Mouse (Mus musculus): ENCODE results near the gene Cib1. TPM values are rescaled to one million over a fixed set of nuclear protein-coding genes. Genes with fewer than 3 reads are reported as not detected.

The Cib1 gene
- 79.1 and 90.8 TPM in 2 replicates for polyA plus RNA-seq (2015; fragmentation: Nextera tagmentation; extraction: Ambion mirVana)

DNA sequence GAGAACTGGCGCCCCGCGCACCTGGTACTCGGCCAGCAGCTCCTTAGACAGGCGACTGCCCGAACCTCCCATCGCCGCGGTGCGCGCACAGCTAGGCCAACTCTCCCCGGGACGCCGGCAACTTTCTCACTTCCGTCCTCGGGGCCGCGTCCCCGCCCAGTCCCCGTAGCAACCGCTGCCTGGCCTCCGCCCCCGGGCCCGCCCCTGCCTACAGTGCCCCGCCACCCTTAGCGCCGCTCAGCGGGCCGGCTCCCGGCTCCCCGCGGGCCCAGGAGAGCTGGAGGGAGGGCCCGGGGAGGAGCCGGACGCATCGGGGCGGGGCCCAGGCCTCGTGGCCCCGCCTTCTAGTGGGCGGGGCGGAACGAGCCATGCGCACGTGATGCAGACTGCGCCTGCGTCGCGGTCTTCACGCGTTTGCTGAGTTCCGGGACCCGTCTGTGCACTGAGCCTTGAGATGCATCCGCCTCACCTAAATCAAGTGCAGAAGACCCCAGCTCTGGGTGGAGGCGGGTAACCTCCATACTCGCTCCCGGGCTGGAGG, at the start of gene Cib1, which contains the start of gene Gdpgp1:
TSS of gene Cib1 (minus strand) at position 325 of the 541 bp plus-strand sequence.
TSS of gene Gdpgp1 (plus strand) at position 377 of the 541 bp plus-strand sequence.
- Histone ChIP-seq H3K4me3 (peak within 1 kb of the TSS; percentile 69), H3K9ac (peak within 1 kb of the TSS; percentile 58), H3K4me1 (peaks cover 22% of the 10 kb centered on the region), H3K27me3 (no peaks in the 10 kb centered on the region), H3K9me3 (no peaks in the 10 kb centered on the region), H3K27ac (peak within 1 kb of the TSS; percentile 76), H3K36me3 (peaks cover 5% of the 10 kb centered on the region; the same call in 1 of the 2 replicates), H3K4me2 (peak within 1 kb of the TSS; percentile 88)
- WGBS, result under 1% methylated on average over 52 of the region's 56 CpGs
- peak; percentile 100 for ATAC-seq (ENCODE audit: borderline replicate concordance, extremely low read depth, low FRiP score, low TSS enrichment)

DNA sequence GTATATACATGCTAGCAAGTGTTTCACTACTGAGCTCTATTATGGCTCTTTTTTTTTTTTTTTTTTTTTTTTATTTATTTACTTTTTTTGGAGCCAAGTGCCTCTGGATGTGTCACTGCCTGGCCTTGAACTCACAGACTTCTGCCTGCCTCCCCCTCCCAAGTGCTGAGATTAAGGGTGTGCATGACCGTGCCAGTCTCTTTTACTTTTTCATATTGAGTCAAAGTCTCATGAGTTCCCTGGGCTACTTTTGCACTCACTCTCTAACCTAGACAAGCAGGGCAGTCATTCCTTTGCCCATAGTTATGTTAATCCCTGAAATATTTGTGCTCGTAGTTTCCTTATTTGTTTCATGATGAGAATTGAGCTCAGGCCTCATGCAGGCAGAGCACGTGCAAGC, 49.0 kb upstream of the Cib1 start:
- Histone ChIP-seq H3K27ac (no peak overlapping the region), H3K36me3 (peaks cover 48% of the 10 kb centered on the region), H3K4me3 (no peak overlapping the region), H3K9ac (no peak overlapping the region), H3K27me3 (no peaks in the 10 kb centered on the region), H3K9me3 (no peaks in the 10 kb centered on the region), H3K4me2 (no peak overlapping the region), H3K4me1 (no peaks in the 10 kb centered on the region)
- 85% methylated on average over 3 of the region's 3 CpGs for WGBS
- ATAC-seq (ENCODE audit: borderline replicate concordance, extremely low read depth, low FRiP score, low TSS enrichment), result no peak

DNA sequence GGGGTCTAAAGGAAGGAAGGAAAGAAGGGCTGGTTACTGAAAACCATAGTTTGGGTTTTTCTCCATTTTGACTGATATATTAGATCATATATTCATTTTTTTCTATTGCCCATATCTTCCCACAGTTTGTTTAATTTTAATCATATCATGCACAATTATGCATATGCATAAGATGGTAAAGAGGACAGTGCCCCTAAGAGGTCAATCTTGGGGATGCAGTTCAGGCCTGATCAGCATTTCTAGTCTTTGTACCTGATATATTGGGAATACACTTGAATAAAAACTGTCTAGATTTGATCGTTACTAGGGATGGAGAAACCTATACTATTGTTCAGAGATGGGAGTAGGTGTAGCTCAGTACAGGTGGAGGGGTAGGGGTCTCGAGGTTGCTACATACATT, 48.4 kb upstream of the Cib1 start:
- H3K27ac ChIP-seq, result no peak overlapping the region
- H3K9me3 ChIP-seq, result no peaks in the 10 kb centered on the region
- no peak overlapping the region for H3K4me3 ChIP-seq
- H3K9ac ChIP-seq, result no peak overlapping the region
- no peak overlapping the region for H3K4me2 ChIP-seq
- no peaks in the 10 kb centered on the region for H3K4me1 ChIP-seq
- no peaks in the 10 kb centered on the region for H3K27me3 ChIP-seq
- 81% methylated on average over 2 of the region's 2 CpGs for WGBS
- no peak for ATAC-seq (ENCODE audit: borderline replicate concordance, extremely low read depth, low FRiP score, low TSS enrichment)
- peaks cover 51% of the 10 kb centered on the region for H3K36me3 ChIP-seq

DNA sequence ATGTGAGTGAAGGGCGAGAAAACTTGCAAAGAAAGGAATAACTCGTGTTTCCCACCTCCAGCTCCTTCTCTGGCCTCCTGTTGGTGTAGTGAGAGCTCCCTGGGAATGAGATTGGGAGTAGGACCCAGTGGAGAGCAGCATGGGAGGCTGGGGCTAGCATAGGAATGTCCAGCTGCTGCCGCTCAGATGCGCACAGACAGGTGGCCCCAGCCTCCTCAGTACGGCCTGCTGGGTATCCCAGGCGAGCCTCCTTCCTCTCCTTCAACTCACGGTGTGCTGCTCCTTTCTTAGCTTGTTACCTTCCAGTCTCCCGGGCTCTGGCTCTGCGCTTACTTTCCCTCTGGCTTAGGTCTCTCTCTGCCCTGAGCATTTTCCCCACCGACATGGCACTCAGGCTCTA, 47.4 kb upstream of the Cib1 start:
- Histone ChIP-seq H3K27ac (no peak overlapping the region), H3K4me3 (no peak overlapping the region), H3K27me3 (no peaks in the 10 kb centered on the region), H3K9ac (no peak overlapping the region), H3K4me1 (no peaks in the 10 kb centered on the region), H3K4me2 (no peak overlapping the region), H3K9me3 (no peaks in the 10 kb centered on the region), H3K36me3 (peaks cover 50% of the 10 kb centered on the region)
- WGBS, result 80% methylated on average over 10 of the region's 10 CpGs
- no peak for ATAC-seq (ENCODE audit: borderline replicate concordance, extremely low read depth, low FRiP score, low TSS enrichment)

DNA sequence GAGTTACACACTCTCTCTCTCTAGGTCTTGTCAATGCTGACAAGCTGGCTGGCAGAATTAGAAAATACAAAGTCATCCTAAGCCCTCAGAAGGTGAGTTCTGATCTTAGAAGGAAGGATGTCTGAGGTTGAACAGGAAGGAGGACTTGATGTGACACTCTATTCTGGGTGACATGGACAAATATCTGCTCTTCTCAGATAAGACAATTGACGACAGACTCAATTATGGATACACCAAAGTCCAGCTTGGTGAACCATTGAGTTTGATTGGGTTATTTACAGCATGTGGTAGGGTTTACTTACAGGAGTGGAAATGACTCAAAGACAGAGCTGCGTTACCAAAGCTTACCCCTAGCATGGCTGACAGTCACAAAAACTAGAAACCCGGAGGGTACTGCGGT, 43.8 kb upstream of the Cib1 start:
- WGBS, result 90% methylated on average over 4 of the region's 4 CpGs
- Histone ChIP-seq H3K27me3 (no peaks in the 10 kb centered on the region), H3K9me3 (no peaks in the 10 kb centered on the region), H3K36me3 (peaks cover 49% of the 10 kb centered on the region), H3K4me2 (no peak overlapping the region), H3K4me3 (no peak overlapping the region), H3K4me1 (0 out of 2 replicates have a peak, but pooled peaks cover under 1% of the 10 kb centered on the region), H3K9ac (no peak overlapping the region), H3K27ac (no peak overlapping the region)
- ATAC-seq (ENCODE audit: borderline replicate concordance, extremely low read depth, low FRiP score, low TSS enrichment), result no peak

DNA sequence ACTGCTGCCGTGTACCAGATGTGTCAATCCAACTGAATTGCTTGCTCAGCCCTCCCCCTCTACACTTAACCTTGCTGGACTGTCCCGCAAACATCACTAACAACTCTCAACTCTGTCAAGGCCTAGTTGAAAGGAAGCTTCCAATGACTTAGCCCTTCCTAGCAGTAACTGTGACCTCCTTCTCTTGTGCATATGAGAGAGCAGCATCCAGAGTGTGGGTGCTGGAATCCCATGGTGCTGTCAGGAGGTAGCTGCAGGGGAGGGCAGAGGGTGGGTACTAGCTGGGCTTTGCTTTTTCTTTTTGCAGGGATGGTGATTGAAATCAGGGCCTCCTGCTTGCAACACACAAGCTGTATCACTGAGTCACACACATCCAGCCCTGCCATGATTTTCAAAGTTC, 40.8 kb upstream of the Cib1 start:
- no peak overlapping the region for H3K4me2 ChIP-seq
- H3K4me1 ChIP-seq, result peaks cover 22% of the 10 kb centered on the region
- H3K27ac ChIP-seq, result no peak overlapping the region
- H3K9ac ChIP-seq, result no peak overlapping the region
- no peaks in the 10 kb centered on the region for H3K9me3 ChIP-seq
- ATAC-seq (ENCODE audit: borderline replicate concordance, extremely low read depth, low FRiP score, low TSS enrichment), result no peak
- WGBS, result 85% methylated on average over 2 of the region's 2 CpGs
- H3K4me3 ChIP-seq, result no peak overlapping the region
- peaks cover 39% of the 10 kb centered on the region for H3K36me3 ChIP-seq
- H3K27me3 ChIP-seq, result no peaks in the 10 kb centered on the region

DNA sequence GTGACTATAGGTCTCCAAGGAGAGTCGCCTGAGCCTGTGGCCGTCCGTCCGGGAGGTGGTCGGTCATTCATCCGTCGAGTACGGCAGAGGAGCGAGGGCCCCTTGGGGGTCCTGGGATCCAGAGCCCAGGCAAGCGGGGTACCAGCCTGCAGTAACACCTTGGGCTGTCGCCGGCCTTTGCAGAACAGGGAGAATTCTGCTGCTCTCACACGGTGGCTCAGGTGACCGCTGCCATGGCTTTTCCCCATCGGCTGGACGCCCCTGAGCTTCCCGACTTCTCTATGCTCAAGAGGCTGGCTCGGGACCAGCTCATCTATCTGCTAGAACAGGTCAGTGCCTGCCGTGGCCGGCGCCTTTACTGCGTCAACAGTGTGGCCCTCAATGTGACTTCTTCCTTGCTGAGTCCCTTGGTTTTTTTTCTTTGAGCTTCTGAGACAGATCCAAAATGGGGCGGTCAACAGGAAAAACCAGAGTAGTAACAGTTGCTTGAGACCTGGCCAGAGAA, 37.2 kb upstream of the Cib1 start:
- peaks cover 31% of the 10 kb centered on the region for H3K36me3 ChIP-seq
- 2% methylated on average over 23 of the region's 23 CpGs for WGBS
- peak; percentile 58 for ATAC-seq (ENCODE audit: borderline replicate concordance, extremely low read depth, low FRiP score, low TSS enrichment)

DNA sequence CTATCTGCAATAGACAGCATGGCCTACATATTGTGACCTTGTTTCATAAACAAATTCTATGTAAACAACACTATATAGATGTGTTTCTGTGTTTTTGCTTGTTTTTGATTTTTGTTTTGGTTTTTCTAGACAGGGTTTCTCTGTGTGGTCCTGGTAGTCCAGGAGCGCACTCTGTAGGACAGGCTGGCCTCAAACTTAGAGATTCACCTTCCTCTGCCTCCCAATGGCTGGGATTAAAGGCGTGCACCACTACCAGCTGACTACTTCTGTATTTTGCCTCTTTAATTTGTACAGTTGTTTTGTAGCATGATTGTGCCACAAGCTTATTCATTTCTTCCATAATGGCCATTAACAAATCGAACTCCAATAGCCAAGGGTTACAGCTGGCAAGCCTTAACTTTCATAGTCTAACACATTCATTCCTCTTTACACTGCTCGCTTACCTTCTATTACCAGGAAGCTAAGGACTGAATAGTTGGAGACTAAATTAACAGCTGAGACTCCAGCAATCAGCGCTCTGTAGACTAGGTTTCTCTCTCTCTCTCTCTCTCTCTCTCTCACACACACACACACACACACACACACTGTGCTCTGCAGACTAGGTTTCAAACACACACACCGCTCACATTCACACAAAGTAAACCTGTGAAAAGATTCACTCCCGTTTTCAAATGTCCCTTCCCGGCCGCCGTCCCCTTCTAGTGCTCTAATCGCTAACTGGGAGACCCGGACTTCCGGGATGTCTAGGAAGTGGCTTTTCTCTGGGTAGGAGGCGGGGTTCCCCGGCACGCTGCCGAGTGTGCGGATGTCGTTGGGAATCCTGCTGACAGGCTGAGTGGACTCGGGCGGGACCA, 36.5 kb upstream of the Cib1 start, which contains the start of gene Vps33b:
TSS of gene Vps33b (plus strand) at position 753 of the 854 bp plus-strand sequence.
- H3K9me3 ChIP-seq, result no peaks in the 10 kb centered on the region
- H3K9ac ChIP-seq, result peak within 1 kb of the TSS; percentile 76
- peaks cover 23% of the 10 kb centered on the region for H3K4me1 ChIP-seq
- ATAC-seq (ENCODE audit: borderline replicate concordance, extremely low read depth, low FRiP score, low TSS enrichment), result peak; percentile 92
- 3% methylated on average over 21 of the region's 21 CpGs for WGBS
- peak within 1 kb of the TSS; percentile 66 for H3K27ac ChIP-seq
- peak within 1 kb of the TSS; percentile 90 for H3K4me3 ChIP-seq
- H3K4me2 ChIP-seq, result peak within 1 kb of the TSS; percentile 92
- H3K27me3 ChIP-seq, result no peaks in the 10 kb centered on the region
- H3K36me3 ChIP-seq, result peaks cover 31% of the 10 kb centered on the region

More for the DNA sequence above, 37.2 kb upstream of the Cib1 start:
- H3K4me2 ChIP-seq, result peak overlapping the region; percentile 92
- H3K9ac ChIP-seq, result peak overlapping the region; percentile 76
- peak overlapping the region; percentile 66; the same call in 1 of the 2 replicates for H3K27ac ChIP-seq
- H3K4me3 ChIP-seq, result peak overlapping the region; percentile 90
- no peaks in the 10 kb centered on the region for H3K27me3 ChIP-seq
- H3K9me3 ChIP-seq, result no peaks in the 10 kb centered on the region
- peaks cover 23% of the 10 kb centered on the region for H3K4me1 ChIP-seq

DNA sequence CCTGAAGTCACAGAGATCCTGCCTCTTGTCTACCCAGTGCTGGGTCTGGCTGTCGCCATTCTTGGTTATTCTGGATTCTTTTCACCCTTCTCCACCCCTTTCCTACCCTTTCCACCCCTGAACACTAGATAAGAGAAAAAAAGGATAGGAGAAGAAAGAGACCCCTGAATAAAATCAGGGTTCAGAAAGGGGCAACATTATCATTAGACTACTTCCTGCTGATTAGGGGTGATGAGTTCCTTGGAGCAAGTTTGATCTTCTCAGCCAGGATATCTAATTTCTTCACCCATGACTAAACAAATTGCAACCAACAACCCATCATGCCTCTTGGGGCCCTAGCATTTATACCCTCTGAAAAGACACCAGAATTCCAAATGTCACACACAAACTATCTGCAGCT, 35.2 kb upstream of the Cib1 start:
- peaks cover 36% of the 10 kb centered on the region for H3K36me3 ChIP-seq
- no peak overlapping the region for H3K4me3 ChIP-seq
- no peaks in the 10 kb centered on the region for H3K9me3 ChIP-seq
- no peak overlapping the region for H3K9ac ChIP-seq
- peaks cover 23% of the 10 kb centered on the region for H3K4me1 ChIP-seq
- no peaks in the 10 kb centered on the region for H3K27me3 ChIP-seq
- no peak for ATAC-seq (ENCODE audit: borderline replicate concordance, extremely low read depth, low FRiP score, low TSS enrichment)
- WGBS, result 73% methylated on average over 1 of the region's 1 CpGs
- no peak overlapping the region for H3K4me2 ChIP-seq
- no peak overlapping the region for H3K27ac ChIP-seq

DNA sequence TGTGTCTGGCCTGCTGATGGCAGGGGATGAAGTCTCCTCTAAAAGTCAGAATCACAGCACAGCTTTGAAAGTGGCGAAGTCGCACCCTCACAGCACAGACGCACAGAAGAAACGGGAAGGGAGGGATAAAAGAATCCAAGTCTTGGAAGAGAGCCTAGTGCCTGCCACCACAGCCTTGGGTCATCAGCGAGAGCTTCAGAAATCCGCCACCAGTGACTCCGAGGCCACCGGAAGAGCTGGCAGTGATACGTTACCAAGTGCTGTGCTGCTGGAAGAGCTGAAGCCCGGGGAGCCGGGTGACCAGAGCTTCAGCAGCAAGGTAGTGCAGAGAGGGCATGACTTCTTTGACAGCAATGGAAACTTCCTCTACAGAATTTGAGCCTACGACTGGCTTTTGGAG, 32.0 kb upstream of the Cib1 start:
- H3K4me3 ChIP-seq, result no peak overlapping the region
- peaks cover 36% of the 10 kb centered on the region for H3K36me3 ChIP-seq
- no peaks in the 10 kb centered on the region for H3K9me3 ChIP-seq
- no peak overlapping the region for H3K4me2 ChIP-seq
- no peak for ATAC-seq (ENCODE audit: borderline replicate concordance, extremely low read depth, low FRiP score, low TSS enrichment)
- H3K27me3 ChIP-seq, result peaks cover 1% of the 10 kb centered on the region; the same call in 1 of the 2 replicates
- peaks cover 22% of the 10 kb centered on the region for H3K4me1 ChIP-seq
- no peak overlapping the region for H3K9ac ChIP-seq
- 84% methylated on average over 12 of the region's 12 CpGs for WGBS
- H3K27ac ChIP-seq, result no peak overlapping the region

DNA sequence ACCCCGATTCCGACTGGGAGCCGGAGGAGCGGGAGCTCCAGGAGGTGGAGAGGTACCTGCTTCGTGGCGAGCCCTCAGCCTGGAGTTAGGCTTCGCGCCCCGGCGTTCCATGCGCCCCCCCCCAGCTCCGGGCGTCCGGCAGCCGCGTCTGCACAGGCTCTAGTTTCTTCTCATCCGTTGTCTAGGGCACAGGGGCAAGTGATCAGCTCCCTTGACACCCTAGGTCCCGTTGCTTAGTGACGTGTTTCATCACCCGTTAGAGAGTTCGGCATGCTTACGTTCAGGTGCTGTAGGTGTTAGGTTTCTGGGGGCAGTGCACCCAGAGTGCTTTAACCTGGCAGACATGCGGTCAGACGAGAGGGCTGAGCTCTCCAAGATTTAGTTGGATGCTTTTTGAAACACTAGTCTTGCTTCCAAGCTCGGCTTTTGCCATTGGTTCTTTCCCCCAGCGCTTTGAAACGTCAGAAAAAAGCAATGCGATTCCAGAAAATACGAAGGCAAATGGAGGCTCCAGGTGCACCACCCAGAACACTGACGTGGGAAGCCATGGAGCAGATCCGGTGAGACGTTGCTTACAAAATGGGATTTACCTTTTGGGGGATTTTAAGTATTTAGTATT, 28.9 kb upstream of the Cib1 start:
- peak overlapping the region; percentile 71 for H3K9ac ChIP-seq
- H3K27ac ChIP-seq, result peak overlapping the region; percentile 72
- peaks cover 5% of the 10 kb centered on the region; the same call in 1 of the 2 replicates for H3K27me3 ChIP-seq
- peaks cover 31% of the 10 kb centered on the region for H3K36me3 ChIP-seq
- peak overlapping the region; percentile 83 for H3K4me2 ChIP-seq
- H3K4me3 ChIP-seq, result peak overlapping the region; percentile 63
- ATAC-seq (ENCODE audit: borderline replicate concordance, extremely low read depth, low FRiP score, low TSS enrichment), result peak; percentile 51; the same call in 1 of the 2 replicates
- WGBS, result 1% methylated on average over 31 of the region's 32 CpGs
- H3K4me1 ChIP-seq, result peaks cover 14% of the 10 kb centered on the region
- H3K9me3 ChIP-seq, result no peaks in the 10 kb centered on the region

Measured in lung, embryonic 15.5 days (tissue).